9 mouse cellular contexts compared by ENCODE assay signal in genomic region chr17:72890398-72890898, GRCm38 (mm10). TPM values are rescaled to one million over a fixed set of nuclear protein-coding genes. Genes with fewer than 3 reads are reported as not detected.
DNase-seq lines count a peak whose midpoint lies in the region; ATAC-seq and TF ChIP-seq lines count a peak whose summit lies in the region.
"Had no signal": no experiment of that assay in that cellular context is flagged by ENCODE, and none has a peak within 500 bp of the region (broad histone marks: within the 10 kb centered on the region; RNA-seq: fewer than 3 reads in every experiment).

No protein-coding gene starts in this region.

- H3K4me3 ChIP-seq in heart, embryonic 10.5 days: no peak overlapping the region
- no peak overlapping the region for H3K4me3 ChIP-seq in neural tube, embryonic 12.5 days
- no peak overlapping the region for H3K4me3 ChIP-seq in hindbrain, postnatal 0 days (ENCODE audit: low read length)
- H3K4me3 ChIP-seq in neural tube, embryonic 15.5 days (replicated peaks): no peak overlapping the region

- H3K27me3 ChIP-seq in heart, embryonic 10.5 days (ENCODE audit: insufficient read depth, poor library complexity, severe bottlenecking): no peaks in the 10 kb centered on the region
- H3K27me3 ChIP-seq in neural tube, embryonic 12.5 days (replicated peaks): no peaks in the 10 kb centered on the region
- H3K27me3 ChIP-seq in hindbrain, postnatal 0 days (ENCODE audit: insufficient read depth, low read length): no peaks in the 10 kb centered on the region
- no peaks in the 10 kb centered on the region for H3K27me3 ChIP-seq in neural tube, embryonic 15.5 days (replicated peaks)

- no peaks in the 10 kb centered on the region for H3K9me3 ChIP-seq in heart, embryonic 10.5 days
- no peaks in the 10 kb centered on the region for H3K9me3 ChIP-seq in neural tube, embryonic 12.5 days
- H3K9me3 ChIP-seq in hindbrain, postnatal 0 days (ENCODE audit: low read length): no peaks in the 10 kb centered on the region
- H3K9me3 ChIP-seq in neural tube, embryonic 15.5 days (replicated peaks): no peaks in the 10 kb centered on the region

- 0 out of 2 replicates have a peak overlapping the region, but pooled peaks have one; percentile 64 for H3K27ac ChIP-seq in heart, embryonic 10.5 days
- no peak overlapping the region for H3K27ac ChIP-seq in neural tube, embryonic 12.5 days
- no peak overlapping the region for H3K27ac ChIP-seq in hindbrain, postnatal 0 days
- no peak overlapping the region for H3K27ac ChIP-seq in neural tube, embryonic 15.5 days (replicated peaks)
- H3K27ac ChIP-seq: liver, embryonic 14.5 days had no signal

- no peaks in the 10 kb centered on the region for H3K36me3 ChIP-seq in heart, embryonic 10.5 days
- no peaks in the 10 kb centered on the region for H3K36me3 ChIP-seq in neural tube, embryonic 12.5 days
- no peaks in the 10 kb centered on the region for H3K36me3 ChIP-seq in hindbrain, postnatal 0 days (ENCODE audit: insufficient read depth, low read length)
- H3K36me3 ChIP-seq in neural tube, embryonic 15.5 days: no peaks in the 10 kb centered on the region

- peaks cover 14% of the 10 kb centered on the region for H3K4me1 ChIP-seq in heart, embryonic 10.5 days
- H3K4me1 ChIP-seq in neural tube, embryonic 12.5 days: peaks cover 5% of the 10 kb centered on the region; the same call in 1 of the 2 replicates
- no peaks in the 10 kb centered on the region for H3K4me1 ChIP-seq in hindbrain, postnatal 0 days (ENCODE audit: insufficient read depth, low read length)
- peaks cover 10% of the 10 kb centered on the region for H3K4me1 ChIP-seq in neural tube, embryonic 15.5 days

- no peak for TF ChIP-seq CTCF in hindbrain, postnatal 0 days (IDR thresholded peaks at IDR 0.05; ENCODE audit: low read depth)

- peak overlapping the region; percentile 30; the same call in 1 of the 2 replicates for H3K4me2 ChIP-seq in neural tube, embryonic 12.5 days (replicated peaks)
- no peak overlapping the region for H3K4me2 ChIP-seq in hindbrain, postnatal 0 days (ENCODE audit: low read depth, low read length)
- H3K4me2 ChIP-seq in neural tube, embryonic 15.5 days: peak overlapping the region; percentile 29

- no peak overlapping the region for H3K9ac ChIP-seq in neural tube, embryonic 12.5 days
- no peak overlapping the region for H3K9ac ChIP-seq in hindbrain, postnatal 0 days (replicated peaks; ENCODE audit: low read length)
- H3K9ac ChIP-seq in neural tube, embryonic 15.5 days (replicated peaks): no peak overlapping the region
- H3K9ac ChIP-seq: liver, embryonic 14.5 days had no signal

- peak; percentile 60 for ATAC-seq in neural tube, embryonic 12.5 days (ENCODE audit: low FRiP score, low read depth)
- ATAC-seq in hindbrain, postnatal 0 days: peak; percentile 66
- peak; percentile 55; the same call in 1 of the 2 replicates for ATAC-seq in neural tube, embryonic 15.5 days (ENCODE audit: low FRiP score)

- DNase-seq in heart, embryonic 10.5 days (ENCODE audit: low spot score): no peak
- no peak for DNase-seq in heart, adult 8-10 months (ENCODE audit: low spot score)
- no peak for DNase-seq in neural tube, embryonic 10.5 days (ENCODE audit: extremely low spot score, low spot score)
- DNase-seq in hindbrain, postnatal 0 days (ENCODE audit: low spot score): no peak
- no peak for DNase-seq in kidney, adult 11 months
- no peak for DNase-seq in left cerebral cortex, adult 8-10 months (ENCODE audit: low spot score in 2 of 2)

- 50% methylated on average over 8 of the region's 8 CpGs for WGBS in heart, embryonic 10.5 days
- WGBS in neural tube, embryonic 12.5 days: 69% methylated on average over 8 of the region's 8 CpGs
- 51% methylated on average over 8 of the region's 8 CpGs for WGBS in hindbrain, postnatal 0 days
- WGBS in neural tube, embryonic 15.5 days: 57% methylated on average over 8 of the region's 8 CpGs

RNA-seq across cellular contexts. Expression of gene Lbh, which starts 27.7 kb away (rescaled TPM):
- polyA plus RNA-seq in heart, embryonic 10.5 days (2016; fragmentation: Nextera tagmentation; extraction: Ambion mirVana): 10.8 and 15.4 TPM in 2 replicates
- total RNA-seq in heart, adult 8-10 months (2022): 100 to 1,000 TPM; 352 to 622 (median 508) TPM
- 4.7 and 5.6 TPM in 2 replicates for polyA plus RNA-seq in neural tube, embryonic 12.5 days (2016; fragmentation: Nextera tagmentation; extraction: Ambion mirVana)
- 79.4 and 103 TPM in 2 replicates for total RNA-seq in hindbrain, postnatal 0 days (2014; rRNA removed)
- polyA plus RNA-seq in hindbrain, postnatal 0 days (2015; fragmentation: Nextera tagmentation; extraction: Ambion mirVana): 4.3 and 4.6 TPM in 2 replicates
- polyA plus RNA-seq in neural tube, embryonic 15.5 days (2015; fragmentation: Nextera tagmentation; extraction: Ambion mirVana): 4.9 and 5.5 TPM in 2 replicates
- total RNA-seq in left cerebral cortex, adult 8-10 months (2022): 10 to 100 TPM; 38.8 to 43.8 (median 41.5) TPM

RNA-seq across cellular contexts. Expression of gene Ypel5, which starts 54.2 kb away (rescaled TPM):
- 34.7 and 44.9 TPM in 2 replicates for polyA plus RNA-seq in heart, embryonic 10.5 days (2016; fragmentation: Nextera tagmentation; extraction: Ambion mirVana)
- 10 to 100 TPM; 36.9 to 46.5 (median 44.0) TPM for total RNA-seq in heart, adult 8-10 months (2022)
- 82.7 and 87.7 TPM in 2 replicates for polyA plus RNA-seq in neural tube, embryonic 12.5 days (2016; fragmentation: Nextera tagmentation; extraction: Ambion mirVana)
- 45.1 and 47.1 TPM in 2 replicates for total RNA-seq in hindbrain, postnatal 0 days (2014; rRNA removed)
- 107 and 110 TPM in 2 replicates for polyA plus RNA-seq in hindbrain, postnatal 0 days (2015; fragmentation: Nextera tagmentation; extraction: Ambion mirVana)
- polyA plus RNA-seq in neural tube, embryonic 15.5 days (2015; fragmentation: Nextera tagmentation; extraction: Ambion mirVana): 92.9 and 103 TPM in 2 replicates
- 100 to 1,000 TPM in 2 of 4 experiments, 10 to 100 TPM in 2; 93.5 to 107 (median 99.7) TPM for total RNA-seq in left cerebral cortex, adult 8-10 months (2022)
